Mouse (Mus musculus) brain, embryonic 14.5 days (tissue): Measurements from ENCODE around the gene Dydc1.

Experiments used
- CTCF ChIP-seq: fragments of 200-500 bp; IDR thresholded peaks from 2 replicates; pipeline ENCODE4 v1.5.1; 2012; ENCODE audit warnings: inconsistent platforms, mild to moderate bottlenecking, moderate library complexity, borderline replicate concordance; ENCODE audit not compliant: insufficient read depth, insufficient read length; ENCODE audit errors: extremely low read depth
- POLR2A ChIP-seq: fragments of 200-500 bp; IDR thresholded peaks from 2 replicates; pipeline ENCODE4 v1.6.1; 2012; ENCODE audit warnings: mild to moderate bottlenecking, inconsistent platforms, borderline replicate concordance; ENCODE audit not compliant: poor library complexity, insufficient read depth, insufficient read length, severe bottlenecking; ENCODE audit errors: extremely low read depth

DNA sequence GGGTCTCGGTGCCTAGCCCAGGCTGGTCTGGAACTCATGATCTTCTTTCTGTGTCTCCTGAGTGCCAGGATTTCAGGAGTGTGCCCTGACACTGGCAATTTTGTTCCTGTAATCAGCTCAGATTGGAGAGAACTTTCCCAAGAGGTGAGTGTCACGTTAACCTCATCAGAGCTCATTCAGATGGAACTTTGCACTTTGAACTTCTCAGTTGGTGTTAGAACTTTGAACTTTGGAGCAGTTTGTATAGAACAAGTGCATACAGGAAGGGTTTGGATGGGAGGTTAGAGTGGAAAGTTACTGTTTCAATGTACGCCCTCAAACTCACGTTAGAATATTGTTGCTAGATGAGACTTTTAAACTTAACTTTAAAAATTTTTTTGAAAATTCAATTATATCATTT, 43.4 kb upstream of the Dydc1 start:
- TF ChIP-seq CTCF (no peak), POLR2A (no peak)
